In the genomic region with DNA sequence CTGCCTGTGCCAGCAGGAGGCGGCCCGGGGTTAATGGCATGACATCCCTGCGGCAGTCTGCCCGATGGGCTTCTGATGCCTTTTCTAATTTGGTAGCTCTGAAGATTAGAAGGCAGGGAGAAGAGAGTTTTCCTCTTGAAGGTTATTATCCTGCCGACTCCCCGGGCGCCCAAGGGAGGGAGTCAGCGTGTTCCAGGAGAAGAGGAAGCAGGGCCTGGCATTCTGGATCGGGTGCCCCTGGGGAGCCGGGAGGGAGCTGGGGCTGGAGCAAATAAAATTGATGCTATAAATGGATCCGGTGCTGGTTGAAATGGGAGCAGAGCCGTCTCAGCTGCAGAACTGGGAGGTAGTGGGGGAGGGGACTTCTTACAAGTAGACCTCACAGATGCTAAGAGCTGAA, we compare ENCODE assay signal across 12 mouse cellular contexts. TPM values are rescaled to one million over a fixed set of nuclear protein-coding genes. Genes with fewer than 3 reads are reported as not detected.
DNase-seq lines count a peak whose midpoint lies in the region; ATAC-seq and TF ChIP-seq lines count a peak whose summit lies in the region.
"Had no signal": no experiment of that assay in that cellular context is flagged by ENCODE, and none has a peak within 500 bp of the region (broad histone marks: within the 10 kb centered on the region; RNA-seq: fewer than 3 reads in every experiment).

No protein-coding gene starts in this region.

- no peak overlapping the region for H3K27ac ChIP-seq in embryonic facial prominence, embryonic 11.5 days (replicated peaks; ENCODE audit: low read depth, low read length)
- 0 out of 2 replicates have a peak overlapping the region, but pooled peaks have one; percentile 20 for H3K27ac ChIP-seq in forebrain, embryonic 15.5 days (replicated peaks)
- no peak overlapping the region for H3K27ac ChIP-seq in heart, postnatal 0 days (ENCODE audit: low read depth)
- no peak overlapping the region for H3K27ac ChIP-seq in midbrain, embryonic 11.5 days (ENCODE audit: low read depth, low read length)
- H3K27ac ChIP-seq: lung, embryonic 15.5 days had no signal

- no peaks in the 10 kb centered on the region for H3K36me3 ChIP-seq in embryonic facial prominence, embryonic 11.5 days (replicated peaks; ENCODE audit: control insufficient read depth, insufficient read depth, low read depth, low read length)
- no peaks in the 10 kb centered on the region for H3K36me3 ChIP-seq in forebrain, embryonic 15.5 days
- H3K36me3 ChIP-seq in heart, postnatal 0 days (replicated peaks; ENCODE audit: control insufficient read depth, insufficient read depth, low read length) = no peaks in the 10 kb centered on the region
- H3K36me3 ChIP-seq in midbrain, embryonic 11.5 days (ENCODE audit: control insufficient read depth, insufficient read depth, low read length) = no peaks in the 10 kb centered on the region
- H3K36me3 ChIP-seq: lung, embryonic 15.5 days had no signal

- no peak for TF ChIP-seq EP300 in heart, postnatal 0 days (IDR thresholded peaks at IDR 0.05; ENCODE audit: low read depth)

- H3K4me1 ChIP-seq in embryonic facial prominence, embryonic 11.5 days (ENCODE audit: control insufficient read depth, insufficient read depth, low read length) = peaks cover 10% of the 10 kb centered on the region
- peaks cover 27% of the 10 kb centered on the region for H3K4me1 ChIP-seq in forebrain, embryonic 15.5 days
- H3K4me1 ChIP-seq in heart, postnatal 0 days (ENCODE audit: control insufficient read depth, insufficient read depth) = peaks cover 4% of the 10 kb centered on the region; the same call in 1 of the 2 replicates
- H3K4me1 ChIP-seq in midbrain, embryonic 11.5 days (ENCODE audit: control insufficient read depth, insufficient read depth, low read length) = peaks cover 14% of the 10 kb centered on the region

- no peak overlapping the region for H3K4me3 ChIP-seq in embryonic facial prominence, embryonic 11.5 days (ENCODE audit: low read depth, low read length)
- no peak overlapping the region for H3K4me3 ChIP-seq in forebrain, embryonic 15.5 days
- H3K4me3 ChIP-seq in heart, postnatal 0 days (ENCODE audit: low read depth, low read length) = no peak overlapping the region
- H3K4me3 ChIP-seq in midbrain, embryonic 11.5 days (ENCODE audit: low read depth, low read length) = no peak overlapping the region
- H3K4me3 ChIP-seq: lung, embryonic 15.5 days had no signal

- no peaks in the 10 kb centered on the region; the same call in 1 of the 2 replicates for H3K27me3 ChIP-seq in embryonic facial prominence, embryonic 11.5 days (ENCODE audit: control insufficient read depth, insufficient read depth, low read length)
- H3K27me3 ChIP-seq in forebrain, embryonic 15.5 days = peaks cover 7% of the 10 kb centered on the region; the same call in 1 of the 2 replicates
- H3K27me3 ChIP-seq in heart, postnatal 0 days (ENCODE audit: control insufficient read depth, insufficient read depth, low read length) = peaks cover 26% of the 10 kb centered on the region
- peaks cover 10% of the 10 kb centered on the region for H3K27me3 ChIP-seq in midbrain, embryonic 11.5 days (ENCODE audit: control insufficient read depth, insufficient read depth, low read length)

- H3K4me2 ChIP-seq in embryonic facial prominence, embryonic 11.5 days (ENCODE audit: low read depth, low read length) = peak overlapping the region; percentile 16; the same call in 1 of the 2 replicates
- 0 out of 2 replicates have a peak overlapping the region, but pooled peaks have one; percentile 11 for H3K4me2 ChIP-seq in forebrain, embryonic 15.5 days (replicated peaks)
- H3K4me2 ChIP-seq in heart, postnatal 0 days (ENCODE audit: low read depth, low read length) = peak overlapping the region; percentile 26; the same call in 1 of the 2 replicates
- no peak overlapping the region for H3K4me2 ChIP-seq in midbrain, embryonic 11.5 days
- H3K4me2 ChIP-seq: lung, embryonic 15.5 days had no signal

- peak overlapping the region; percentile 42; the same call in 1 of the 2 replicates for H3K9ac ChIP-seq in embryonic facial prominence, embryonic 11.5 days (replicated peaks; ENCODE audit: low read length)
- no peak overlapping the region for H3K9ac ChIP-seq in forebrain, embryonic 15.5 days (replicated peaks)
- no peak overlapping the region for H3K9ac ChIP-seq in heart, postnatal 0 days (replicated peaks; ENCODE audit: low read depth, low read length)
- H3K9ac ChIP-seq in midbrain, embryonic 11.5 days (ENCODE audit: low read length) = peak overlapping the region; percentile 24; the same call in 1 of the 2 replicates
- H3K9ac ChIP-seq: lung, embryonic 15.5 days had no signal

- 1% methylated on average over 12 of the region's 12 CpGs for WGBS in embryonic facial prominence, embryonic 11.5 days
- WGBS in forebrain, embryonic 15.5 days = 5% methylated on average over 12 of the region's 12 CpGs
- WGBS in heart, postnatal 0 days = 3% methylated on average over 12 of the region's 12 CpGs
- 6% methylated on average over 12 of the region's 12 CpGs for WGBS in midbrain, embryonic 11.5 days

- DNase-seq in embryonic facial prominence, embryonic 11.5 days (ENCODE audit: low spot score) = peak; percentile 32
- DNase-seq in heart, postnatal 0 days (ENCODE audit: low spot score) = no peak
- DNase-seq in midbrain, embryonic 11.5 days (ENCODE audit: low spot score, missing footprints) = no peak
- no peak for DNase-seq in right cerebral cortex, postnatal 4 days
- DNase-seq in lung, postnatal 36 days = no peak
- no peak for DNase-seq in urinary bladder, postnatal 10 days (ENCODE audit: low spot score)
- DNase-seq: thymus, postnatal 36 days had no signal

- no peak for TF ChIP-seq CTCF in heart, postnatal 0 days (IDR thresholded peaks at IDR 0.05; ENCODE audit: low read depth)

- H3K9me3 ChIP-seq in embryonic facial prominence, embryonic 11.5 days (replicated peaks; ENCODE audit: control insufficient read depth, low read length) = no peaks in the 10 kb centered on the region
- no peaks in the 10 kb centered on the region for H3K9me3 ChIP-seq in forebrain, embryonic 15.5 days
- no peaks in the 10 kb centered on the region for H3K9me3 ChIP-seq in heart, postnatal 0 days (replicated peaks; ENCODE audit: control insufficient read depth, low read length)
- no peaks in the 10 kb centered on the region for H3K9me3 ChIP-seq in midbrain, embryonic 11.5 days (ENCODE audit: control insufficient read depth, low read length)
- H3K9me3 ChIP-seq: lung, embryonic 15.5 days had no signal

- ATAC-seq in embryonic facial prominence, embryonic 11.5 days (replicated peaks; ENCODE audit: insufficient number of reproducible peaks, low FRiP score, low TSS enrichment, low read depth) = no peak
- ATAC-seq in forebrain, embryonic 15.5 days (replicated peaks) = no peak
- no peak for ATAC-seq in heart, postnatal 0 days (ENCODE audit: insufficient read depth, low read depth)
- ATAC-seq in midbrain, embryonic 11.5 days (ENCODE audit: low FRiP score) = no peak

RNA-seq across cellular contexts. Expression of a gene that starts 19.3 kb away (rescaled TPM):
- not detected in 2 replicates for polyA plus RNA-seq in embryonic facial prominence, embryonic 11.5 days (2014; fragmentation: Nextera tagmentation; extraction: Ambion mirVana)
- not detected in 2 replicates for polyA plus RNA-seq in forebrain, embryonic 15.5 days (2015; fragmentation: Nextera tagmentation; extraction: Ambion mirVana)
- not detected in 2 replicates for total RNA-seq in heart, postnatal 0 days (2014; rRNA removed; ENCODE audit: low replicate concordance)
- polyA plus RNA-seq in heart, postnatal 0 days (2015; fragmentation: Nextera tagmentation; extraction: Ambion mirVana) = not detected in 2 replicates
- polyA plus RNA-seq in midbrain, embryonic 11.5 days (2014; fragmentation: Nextera tagmentation; extraction: Ambion mirVana) = not detected in 2 replicates
- total RNA-seq: layer of hippocampus, postnatal 25 days; MEL had no signal
- polyA plus RNA-seq: lung, embryonic 15.5 days had no signal

RNA-seq across cellular contexts. Expression of a gene that starts 31.7 kb away (rescaled TPM):
- not detected in 2 replicates for polyA plus RNA-seq in embryonic facial prominence, embryonic 11.5 days (2014; fragmentation: Nextera tagmentation; extraction: Ambion mirVana)
- not detected in 2 replicates for polyA plus RNA-seq in forebrain, embryonic 15.5 days (2015; fragmentation: Nextera tagmentation; extraction: Ambion mirVana)
- total RNA-seq in heart, postnatal 0 days (2014; rRNA removed; ENCODE audit: low replicate concordance) = not detected in 2 replicates
- polyA plus RNA-seq in heart, postnatal 0 days (2015; fragmentation: Nextera tagmentation; extraction: Ambion mirVana) = not detected in 2 replicates
- not detected in 2 replicates for polyA plus RNA-seq in midbrain, embryonic 11.5 days (2014; fragmentation: Nextera tagmentation; extraction: Ambion mirVana)
- total RNA-seq: adrenal gland, postnatal 4 days; layer of hippocampus, postnatal 25 days; MEL had no signal
- polyA plus RNA-seq: lung, embryonic 15.5 days had no signal

Comparison
In these comparisons a context has a peak if more than half of its experiments do, and no peak if none do; other contexts are left out.
1. H3K9ac ChIP-seq: peak in embryonic facial prominence, embryonic 11.5 days (single experiment) and midbrain, embryonic 11.5 days (single experiment); none in forebrain, embryonic 15.5 days (single experiment) and heart, postnatal 0 days (single experiment).